Mouse (Mus musculus): ENCODE data around the gene Sh3bp5. TPM values are rescaled to one million over a fixed set of nuclear protein-coding genes. Genes with fewer than 3 reads are reported as not detected.

The Sh3bp5 gene
- polyA plus RNA-seq, 1 experiment = 72.9 TPM

DNA sequence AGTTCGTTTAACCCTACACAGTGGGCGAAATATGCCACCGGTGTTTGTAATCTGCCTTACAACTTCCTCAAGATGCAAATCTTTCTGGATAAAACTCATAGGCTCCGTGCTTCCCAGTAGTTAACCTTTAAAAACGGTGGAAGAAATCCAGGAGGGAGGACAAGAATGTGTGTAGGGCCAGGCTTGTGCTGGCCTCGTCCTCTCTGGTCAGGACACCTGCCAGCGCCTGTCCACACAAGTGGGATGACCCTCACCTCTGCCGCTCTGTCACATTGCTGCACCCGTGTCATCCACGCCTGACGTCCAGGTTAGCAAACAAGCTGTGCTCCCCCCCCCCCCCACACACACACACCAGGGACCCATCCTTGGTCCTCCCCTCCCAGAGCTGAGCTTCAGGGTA lies 3.4 kb upstream of the Sh3bp5 start:
- 82% methylated on average over 11 of the region's 11 CpGs for WGBS
- Histone ChIP-seq H3K4me1 (ENCODE audit: control insufficient read depth, insufficient read depth, low read length) (peaks cover 10% of the 10 kb centered on the region), H3K27me3 (ENCODE audit: control insufficient read depth, insufficient read depth, low read length) (no peaks in the 10 kb centered on the region), H3K27ac (ENCODE audit: insufficient read depth, low read length) (no peak overlapping the region), H3K4me3 (replicated peaks; ENCODE audit: insufficient read depth, low read depth, low read length) (no peak overlapping the region)
- no peak for TF ChIP-seq CTCF (IDR thresholded peaks at IDR 0.05; ENCODE audit: borderline replicate concordance, insufficient read depth, low read depth, low read length)
- no peak for TF ChIP-seq POLR2A (IDR thresholded peaks at IDR 0.05; ENCODE audit: borderline replicate concordance, insufficient read depth, low read length)
- DNase-seq = no peak

DNA sequence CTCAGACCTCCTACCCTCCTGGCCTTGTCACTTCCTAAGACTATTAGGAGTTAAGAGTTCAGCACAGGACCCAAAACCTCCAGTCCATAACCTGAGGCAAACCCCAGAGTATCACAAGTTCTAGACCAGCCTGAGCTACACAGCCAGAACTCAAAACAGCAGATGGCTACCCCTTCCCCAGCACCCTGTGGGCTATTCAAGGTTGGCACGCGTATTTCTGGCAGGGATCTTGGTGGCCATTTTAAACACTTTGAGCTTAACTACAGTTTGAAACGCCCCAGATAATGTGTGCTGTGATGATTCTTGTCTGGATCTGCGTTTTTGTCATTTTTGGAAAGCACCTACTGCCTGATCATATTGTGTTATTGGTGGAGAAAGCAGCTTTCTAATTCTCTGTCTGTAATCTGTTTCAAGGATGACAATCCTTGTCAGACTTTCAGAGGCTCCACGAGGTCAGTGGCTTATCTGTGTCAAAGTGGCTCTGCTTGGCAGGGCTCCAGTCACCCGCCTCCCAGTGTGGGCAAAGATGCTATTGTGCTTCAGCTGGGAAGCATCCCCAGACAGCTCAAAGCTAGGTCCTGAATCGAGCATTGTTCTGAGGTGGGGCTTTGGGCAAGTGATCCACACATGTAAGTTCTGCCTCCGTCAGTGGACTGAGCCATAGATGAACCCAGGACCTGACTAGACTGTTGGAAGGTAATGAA lies 2.1 kb upstream of the Sh3bp5 start:
- 33% methylated on average over 8 of the region's 8 CpGs for WGBS
- peak; percentile 62 to 64 for DNase-seq
- no peak overlapping the region for H3K27ac ChIP-seq (ENCODE audit: insufficient read depth, low read length)

GRCm38 (mm10) chr14:31435018-31435915 lies 611 bp downstream of the Sh3bp5 start:
- peak overlapping the region; percentile 91 for H3K27ac ChIP-seq (ENCODE audit: insufficient read depth, low read length)
- DNase-seq = peak; percentile 69 to 73
- peaks cover 20% of the 10 kb centered on the region for H3K4me1 ChIP-seq (ENCODE audit: control insufficient read depth, insufficient read depth, low read length)
- no peaks in the 10 kb centered on the region for H3K27me3 ChIP-seq (ENCODE audit: control insufficient read depth, insufficient read depth, low read length)
- peak overlapping the region; percentile 78 for H3K4me3 ChIP-seq (replicated peaks; ENCODE audit: insufficient read depth, low read depth, low read length)
- under 1% methylated on average over 53 of the region's 53 CpGs for whole genome bisulfite sequencing
- peak; percentile 59; the same call in 1 of the 2 replicates for TF ChIP-seq POLR2A (IDR thresholded peaks at IDR 0.05; ENCODE audit: borderline replicate concordance, insufficient read depth, low read length)
- peak; percentile 37; the same call in 1 of the 2 replicates for TF ChIP-seq CTCF (IDR thresholded peaks at IDR 0.05; ENCODE audit: borderline replicate concordance, insufficient read depth, low read depth, low read length)

More for the DNA sequence above, 2.1 kb upstream of the Sh3bp5 start:
- TF ChIP-seq CTCF (IDR thresholded peaks at IDR 0.05; ENCODE audit: borderline replicate concordance, insufficient read depth, low read depth, low read length) (no peak), POLR2A (IDR thresholded peaks at IDR 0.05; ENCODE audit: borderline replicate concordance, insufficient read depth, low read length) (no peak)
- Histone ChIP-seq H3K4me3 (replicated peaks; ENCODE audit: insufficient read depth, low read depth, low read length) (no peak overlapping the region), H3K27me3 (ENCODE audit: control insufficient read depth, insufficient read depth, low read length) (no peaks in the 10 kb centered on the region), H3K4me1 (ENCODE audit: control insufficient read depth, insufficient read depth, low read length) (peaks cover 10% of the 10 kb centered on the region)

DNA sequence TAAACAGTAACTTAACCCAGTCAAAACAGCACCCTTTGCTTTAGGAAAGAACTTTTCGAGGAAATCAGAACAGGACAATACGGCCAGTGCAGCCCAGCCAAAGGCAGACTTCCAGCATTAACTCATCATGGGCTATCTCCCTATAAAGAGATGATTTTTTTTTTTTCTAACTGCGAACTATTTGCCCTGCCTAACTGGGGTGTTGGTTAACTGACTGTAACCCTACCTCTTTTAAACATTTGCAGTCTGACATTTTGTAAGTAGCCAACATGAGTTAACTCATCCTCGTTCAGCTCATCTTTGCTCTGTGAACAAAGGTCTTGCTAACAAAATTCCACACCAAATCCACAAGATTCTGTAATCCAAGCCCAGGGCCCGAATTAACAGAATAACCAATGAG lies 1.5 kb downstream of the Sh3bp5 start:
- peak overlapping the region; percentile 78 for H3K4me3 ChIP-seq (replicated peaks; ENCODE audit: insufficient read depth, low read depth, low read length)
- TF ChIP-seq CTCF (IDR thresholded peaks at IDR 0.05; ENCODE audit: borderline replicate concordance, insufficient read depth, low read depth, low read length) = no peak
- TF ChIP-seq POLR2A (IDR thresholded peaks at IDR 0.05; ENCODE audit: borderline replicate concordance, insufficient read depth, low read length) = no peak
- WGBS = 20% methylated on average over 5 of the region's 5 CpGs
- H3K27ac ChIP-seq (ENCODE audit: insufficient read depth, low read length) = no peak overlapping the region
- H3K27me3 ChIP-seq (ENCODE audit: control insufficient read depth, insufficient read depth, low read length) = no peaks in the 10 kb centered on the region
- DNase-seq = no peak
- H3K4me1 ChIP-seq (ENCODE audit: control insufficient read depth, insufficient read depth, low read length) = peaks cover 21% of the 10 kb centered on the region

DNA sequence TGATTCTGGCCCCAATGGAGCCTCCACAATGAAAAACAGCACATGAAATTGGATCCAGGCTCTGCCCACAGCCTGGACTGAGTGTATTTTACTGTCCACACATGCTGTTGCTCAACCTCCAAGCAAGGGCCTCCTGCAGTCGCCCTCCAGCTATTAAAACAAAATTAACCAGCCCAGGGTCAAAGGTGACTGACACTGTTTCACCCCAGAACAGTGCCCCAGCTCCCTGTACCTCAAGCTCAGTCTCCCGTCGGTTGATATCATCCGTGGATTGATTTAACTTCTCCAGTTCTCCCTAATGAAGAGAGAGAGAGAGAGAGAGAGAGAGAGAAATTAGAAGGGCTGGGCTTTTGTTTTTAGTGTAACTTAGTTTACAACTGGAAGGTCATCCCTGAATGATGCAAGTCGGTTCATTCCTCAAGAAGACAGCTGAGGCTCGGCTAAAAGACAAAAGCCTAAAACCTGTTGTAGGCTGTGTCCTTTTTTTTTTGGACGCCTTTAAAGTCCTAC lies 2.0 kb downstream of the Sh3bp5 start:
- DNase-seq = no peak
- H3K4me1 ChIP-seq (ENCODE audit: control insufficient read depth, insufficient read depth, low read length) = peaks cover 24% of the 10 kb centered on the region
- H3K4me3 ChIP-seq (replicated peaks; ENCODE audit: insufficient read depth, low read depth, low read length) = peak overlapping the region; percentile 27
- H3K27me3 ChIP-seq (ENCODE audit: control insufficient read depth, insufficient read depth, low read length) = no peaks in the 10 kb centered on the region
- H3K27ac ChIP-seq (ENCODE audit: insufficient read depth, low read length) = no peak overlapping the region
- TF ChIP-seq POLR2A (IDR thresholded peaks at IDR 0.05; ENCODE audit: borderline replicate concordance, insufficient read depth, low read length) (no peak), CTCF (IDR thresholded peaks at IDR 0.05; ENCODE audit: borderline replicate concordance, insufficient read depth, low read depth, low read length) (no peak)
- 27% methylated on average over 7 of the region's 7 CpGs for WGBS

- no peaks in the 10 kb centered on the region for H3K27me3 ChIP-seq (ENCODE audit: control insufficient read depth, insufficient read depth, low read length)
- peak overlapping the region; percentile 4 for H3K4me3 ChIP-seq (replicated peaks; ENCODE audit: insufficient read depth, low read depth, low read length)
- H3K4me1 ChIP-seq (ENCODE audit: control insufficient read depth, insufficient read depth, low read length) = peaks cover 27% of the 10 kb centered on the region
- no peak overlapping the region for H3K27ac ChIP-seq (ENCODE audit: insufficient read depth, low read length)
- 69% methylated on average over 5 of the region's 5 CpGs for WGBS
- no peak for DNase-seq
- no peak for TF ChIP-seq POLR2A (IDR thresholded peaks at IDR 0.05; ENCODE audit: borderline replicate concordance, insufficient read depth, low read length)
- TF ChIP-seq CTCF (IDR thresholded peaks at IDR 0.05; ENCODE audit: borderline replicate concordance, insufficient read depth, low read depth, low read length) = no peak
These were observed 2.8 kb downstream of the Sh3bp5 start for GRCm38 (mm10) chr14:31433126-31433525.

DNA sequence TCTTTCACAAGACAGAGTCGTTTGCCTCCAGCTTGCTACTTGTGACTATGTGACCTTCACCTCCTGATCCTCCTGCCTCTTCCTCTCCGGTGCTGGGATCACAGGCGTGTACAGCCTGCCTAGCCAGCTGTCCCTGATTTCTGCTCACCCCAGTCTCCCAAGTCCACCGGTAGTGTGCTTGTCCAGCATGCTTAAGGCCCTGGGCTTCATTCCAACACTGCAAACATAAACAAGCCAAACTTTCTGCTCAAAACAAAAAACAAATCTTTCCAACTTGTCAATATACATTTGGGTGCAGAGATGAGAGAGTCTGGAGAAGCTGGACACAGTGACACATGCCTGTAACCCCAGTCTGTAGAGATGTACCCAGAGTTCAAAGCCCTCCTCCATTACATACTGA lies 3.5 kb downstream of the Sh3bp5 start:
- peaks cover 32% of the 10 kb centered on the region for H3K4me1 ChIP-seq (ENCODE audit: control insufficient read depth, insufficient read depth, low read length)
- H3K27me3 ChIP-seq (ENCODE audit: control insufficient read depth, insufficient read depth, low read length) = no peaks in the 10 kb centered on the region
- peak overlapping the region; percentile 33 for H3K4me3 ChIP-seq (replicated peaks; ENCODE audit: insufficient read depth, low read depth, low read length)
- WGBS = under 1% methylated on average over 4 of the region's 4 CpGs
- TF ChIP-seq POLR2A (IDR thresholded peaks at IDR 0.05; ENCODE audit: borderline replicate concordance, insufficient read depth, low read length) (no peak), CTCF (IDR thresholded peaks at IDR 0.05; ENCODE audit: borderline replicate concordance, insufficient read depth, low read depth, low read length) (no peak)
- DNase-seq = peak in 1 of 2 experiments; percentile 51
- H3K27ac ChIP-seq (ENCODE audit: insufficient read depth, low read length) = peak overlapping the region; percentile 10; the same call in 1 of the 2 replicates

All from cerebellum, adult 2 months (tissue).